Mouse (Mus musculus): ENCODE results near the gene Col4a3bp.

- TF ChIP-seq CTCF (IDR thresholded peaks at IDR 0.05; ENCODE audit: borderline replicate concordance, insufficient read depth, low read depth, low read length) (no peak), POLR2A (IDR thresholded peaks at IDR 0.05; ENCODE audit: borderline replicate concordance, insufficient read depth, low read length) (no peak)
These were observed 31.2 kb upstream of the Col4a3bp start for GRCm38 (mm10) chr13:96511262-96511661.

Measured in cerebellum, adult 2 months (tissue).